Mouse (Mus musculus): Measurements from ENCODE around the gene Prpf4. TPM values are rescaled to one million over a fixed set of nuclear protein-coding genes. Genes with fewer than 3 reads are reported as not detected.

Gene Prpf4
- total and polyA plus RNA-seq, 3 experiments, result 26.9 to 37.9 TPM; not detected in 1

DNA sequence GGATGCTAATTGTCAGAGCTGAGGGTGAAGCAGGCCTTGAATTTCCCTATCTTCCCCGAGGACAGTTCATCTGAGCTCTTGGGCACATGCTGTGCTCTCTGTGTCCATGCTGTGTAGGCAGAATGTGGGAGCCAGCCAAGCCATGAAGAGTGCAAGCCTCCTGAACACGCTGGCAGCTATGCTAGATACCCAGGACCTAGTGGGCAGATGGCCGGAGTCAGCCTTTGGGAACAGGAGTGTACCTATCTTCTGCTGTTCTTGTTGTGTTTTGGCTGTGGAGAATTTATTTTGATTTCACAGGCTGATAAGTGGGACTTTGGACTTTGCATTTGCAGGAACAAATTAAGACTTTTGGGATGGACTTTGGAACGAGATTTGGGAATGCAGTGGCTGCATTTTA is 31.9 kb downstream of the Prpf4 start:
- Histone ChIP-seq H3K9ac (ENCODE audit: control insufficient read depth, low read depth, low read length, poor library complexity, severe bottlenecking) (no peak overlapping the region), H3K27ac (ENCODE audit: control insufficient read depth, low read depth, low read length) (no peak overlapping the region), H3K27me3 (ENCODE audit: control insufficient read depth in 1 of 2, insufficient read depth in 2 of 2, low read length in 2 of 2) (no peaks in the 10 kb centered on the region), H3K4me3 (ENCODE audit: control insufficient read depth in 1 of 2, insufficient read depth in 1 of 2, low read depth in 2 of 2, low read length in 2 of 2) (no peak overlapping the region), H3K79me2 (ENCODE audit: control insufficient read depth, insufficient read depth, low read length, poor library complexity) (no peaks in the 10 kb centered on the region), H3K4me1 (ENCODE audit: control insufficient read depth in 1 of 2, insufficient read depth in 2 of 2, low read length in 2 of 2) (0 out of 4 replicates have a peak, but pooled peaks cover 0 to 3% of the 10 kb centered on the region in 2 experiments), H3K36me3 (ENCODE audit: control insufficient read depth in 1 of 2, insufficient read depth in 2 of 2, low read length in 2 of 2) (no peaks in the 10 kb centered on the region), H3K9me3 (replicated peaks; ENCODE audit: insufficient read depth, low read length) (no peaks in the 10 kb centered on the region)
- DNase-seq (ENCODE audit: low read depth, low spot score), result no peak
- TF ChIP-seq NRF1 (IDR thresholded peaks at IDR 0.05; ENCODE audit: insufficient read depth, low read depth, low read length, poor library complexity, severe bottlenecking) (no peak), RCOR1 (IDR thresholded peaks at IDR 0.05; ENCODE audit: low read depth, low read length) (no peak), MAZ (IDR thresholded peaks at IDR 0.05; ENCODE audit: low read depth, low read length) (no peak), ZKSCAN1 (IDR thresholded peaks at IDR 0.05; ENCODE audit: low read depth, low read length) (no peak), TBP (IDR thresholded peaks at IDR 0.05; ENCODE audit: low read depth, low read length) (no peak), GABPA (IDR thresholded peaks at IDR 0.05; ENCODE audit: low read depth, low read length) (no peak), NELFE (IDR thresholded peaks at IDR 0.05; ENCODE audit: low read depth, low read length) (no peak)

DNA sequence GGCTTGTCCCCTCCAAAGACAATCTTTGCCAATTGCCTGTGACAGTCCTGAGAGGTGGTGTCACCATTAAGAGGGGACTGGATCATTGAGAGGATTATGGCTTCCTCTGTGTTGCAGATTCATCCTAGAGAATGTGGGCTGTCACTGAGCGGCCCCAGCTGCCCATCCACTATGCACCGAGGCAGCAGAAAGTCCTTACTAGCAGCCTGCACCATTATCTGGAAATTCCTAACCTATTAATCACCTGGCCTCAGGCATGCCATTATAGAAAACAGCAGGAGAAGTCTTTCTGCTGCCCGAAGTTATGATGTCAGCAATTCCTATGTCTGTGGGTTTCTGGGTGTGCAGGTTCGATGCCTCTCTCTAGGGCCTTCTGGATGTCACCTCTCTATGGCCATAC is 32.4 kb downstream of the Prpf4 start:
- TF ChIP-seq E2F4 (IDR thresholded peaks at IDR 0.05; ENCODE audit: borderline replicate concordance, low read depth, low read length) (no peak), GABPA (IDR thresholded peaks at IDR 0.05; ENCODE audit: low read depth, low read length) (no peak), RCOR1 (IDR thresholded peaks at IDR 0.05; ENCODE audit: low read depth, low read length) (no peak), CHD2 (IDR thresholded peaks at IDR 0.05; ENCODE audit: low read length) (no peak), RAD21 (IDR thresholded peaks at IDR 0.05; ENCODE audit: low read depth, low read length) (no peak), ELF1 (IDR thresholded peaks at IDR 0.05; ENCODE audit: low read depth, low read length) (no peak), MAFK (IDR thresholded peaks at IDR 0.05; ENCODE audit: borderline replicate concordance, low read depth, low read length) (no peak), TAL1 (IDR thresholded peaks at IDR 0.05; ENCODE audit: low read length) (no peak), ZMIZ1 (IDR thresholded peaks at IDR 0.05; ENCODE audit: low read depth, low read length) (no peak), ETS1 (IDR thresholded peaks at IDR 0.05; ENCODE audit: low read depth, low read length) (no peak), USF2 (IDR thresholded peaks at IDR 0.05; ENCODE audit: borderline replicate concordance in 1 of 2, insufficient read depth in 1 of 2, low read depth in 1 of 2, low read length in 2 of 2) (no peak), MAX (IDR thresholded peaks at IDR 0.05; ENCODE audit: low read length) (no peak), TBP (IDR thresholded peaks at IDR 0.05; ENCODE audit: low read depth, low read length) (no peak), SMC3 (IDR thresholded peaks at IDR 0.05; ENCODE audit: low read depth, low read length) (no peak), POLR2A (IDR thresholded peaks at IDR 0.05; ENCODE audit: control insufficient read depth in 1 of 2, insufficient read depth in 1 of 2, low read depth in 1 of 2, low read length in 2 of 2, poor library complexity in 1 of 2) (no peak)
- Histone ChIP-seq H3K27me3 (ENCODE audit: control insufficient read depth in 1 of 2, insufficient read depth in 2 of 2, low read length in 2 of 2) (no peaks in the 10 kb centered on the region), H3K4me1 (ENCODE audit: control insufficient read depth in 1 of 2, insufficient read depth in 2 of 2, low read length in 2 of 2) (0 out of 4 replicates have a peak, but pooled peaks cover 0 to 3% of the 10 kb centered on the region in 2 experiments), H3K36me3 (ENCODE audit: control insufficient read depth in 1 of 2, insufficient read depth in 2 of 2, low read length in 2 of 2) (no peaks in the 10 kb centered on the region), H3K27ac (ENCODE audit: control insufficient read depth, low read depth, low read length) (no peak overlapping the region), H3K9ac (ENCODE audit: control insufficient read depth, low read depth, low read length, poor library complexity, severe bottlenecking) (no peak overlapping the region), H3K9me3 (replicated peaks; ENCODE audit: insufficient read depth, low read length) (no peaks in the 10 kb centered on the region), H3K4me3 (ENCODE audit: control insufficient read depth in 1 of 2, insufficient read depth in 1 of 2, low read depth in 2 of 2, low read length in 2 of 2) (no peak overlapping the region), H3K79me2 (ENCODE audit: control insufficient read depth, insufficient read depth, low read length, poor library complexity) (no peaks in the 10 kb centered on the region)
- DNase-seq (ENCODE audit: low read depth, low spot score), result no peak

Measured in MEL (cell line).